Mouse (Mus musculus): ENCODE results near the gene Cfap69. TPM values are rescaled to one million over a fixed set of nuclear protein-coding genes. Genes with fewer than 3 reads are reported as not detected.
A peak's percentile ranks its signal among the peaks of the same experiment; 100 is the strongest.

Gene Cfap69
- polyA plus RNA-seq, 2 experiments from 2014 or later, result not detected

- ATAC-seq, result no peak
These were observed 15.0 kb downstream of the Cfap69 start for GRCm38 (mm10) chr5:5648817-5649569.

GRCm38 (mm10) chr5:5646173-5646572 is 17.9 kb downstream of the Cfap69 start:
- ATAC-seq, result no peak

GRCm38 (mm10) chr5:5638496-5638895 is 25.5 kb downstream of the Cfap69 start:
- no peak for ATAC-seq

DNA sequence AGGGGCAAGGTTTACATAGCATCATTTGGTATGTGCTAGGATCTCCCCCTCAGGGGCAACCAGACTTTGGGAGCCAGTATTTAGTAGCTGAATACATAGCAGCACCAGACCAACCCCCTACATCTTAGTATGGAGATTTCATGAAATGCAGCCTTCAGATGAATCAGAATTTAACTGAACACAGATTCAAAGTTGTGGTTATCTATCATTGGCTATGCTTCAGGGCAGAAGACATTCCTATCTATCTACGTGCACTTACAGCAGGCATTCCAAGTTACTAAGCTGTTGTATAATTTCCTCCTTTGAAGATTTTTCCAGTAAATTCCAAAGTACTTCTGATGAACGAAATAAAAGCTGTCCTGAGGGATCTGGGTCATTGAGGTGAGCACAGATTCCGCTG is 38.5 kb downstream of the Cfap69 start:
- ATAC-seq, result no peak

DNA sequence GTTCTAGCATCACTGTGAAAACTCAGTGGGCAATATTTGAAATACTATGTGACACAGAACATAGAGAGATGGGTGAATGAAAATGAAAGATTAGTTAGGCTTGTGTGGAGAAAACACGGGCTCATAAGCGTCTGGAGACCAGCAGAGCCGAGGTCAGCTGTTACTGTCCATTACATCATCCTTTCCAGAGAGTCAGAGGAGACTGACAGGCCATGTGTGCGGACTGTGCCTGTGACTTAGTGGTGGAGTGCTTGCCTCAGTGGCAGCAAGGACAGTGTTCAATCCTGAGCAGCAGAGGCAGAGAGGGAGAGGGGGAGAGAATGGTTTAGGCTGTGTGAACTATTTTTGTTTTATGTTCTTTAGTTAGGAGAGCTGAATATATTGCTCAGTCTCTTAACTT is 45.7 kb downstream of the Cfap69 start:
- ATAC-seq, result no peak

- ATAC-seq, result no peak
These were observed 53.5 kb downstream of the Cfap69 start for GRCm38 (mm10) chr5:5610540-5610939.

DNA sequence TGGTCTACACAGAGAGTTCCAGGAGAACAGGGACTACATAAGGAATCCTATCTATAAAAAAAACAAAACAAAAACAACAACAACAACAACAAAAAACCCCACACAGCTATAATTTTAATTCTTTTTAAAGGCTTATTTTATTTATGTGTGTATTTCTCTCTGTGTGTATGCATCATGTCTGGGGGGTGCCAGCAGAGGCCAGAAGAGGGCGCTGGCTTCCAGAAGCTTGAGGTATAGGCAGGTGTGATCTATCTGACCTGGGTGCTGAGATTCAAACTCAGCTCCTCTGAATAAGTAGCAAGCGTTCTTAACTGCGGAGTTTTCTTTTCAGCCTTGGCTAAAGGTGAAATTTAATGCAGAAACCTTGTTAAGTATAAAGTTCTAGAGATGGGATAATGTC is 76.4 kb downstream of the Cfap69 start:
- ATAC-seq, result no peak

- no peak for ATAC-seq
These were observed 90.2 kb downstream of the Cfap69 start, which contains the start of gene Gm8773 for GRCm38 (mm10) chr5:5573749-5574317. Gm8773 (plus strand) TSS chr5:5573799.

- ATAC-seq, result no peak
These were observed 101.6 kb downstream of the Cfap69 start for GRCm38 (mm10) chr5:5562435-5562834.

DNA sequence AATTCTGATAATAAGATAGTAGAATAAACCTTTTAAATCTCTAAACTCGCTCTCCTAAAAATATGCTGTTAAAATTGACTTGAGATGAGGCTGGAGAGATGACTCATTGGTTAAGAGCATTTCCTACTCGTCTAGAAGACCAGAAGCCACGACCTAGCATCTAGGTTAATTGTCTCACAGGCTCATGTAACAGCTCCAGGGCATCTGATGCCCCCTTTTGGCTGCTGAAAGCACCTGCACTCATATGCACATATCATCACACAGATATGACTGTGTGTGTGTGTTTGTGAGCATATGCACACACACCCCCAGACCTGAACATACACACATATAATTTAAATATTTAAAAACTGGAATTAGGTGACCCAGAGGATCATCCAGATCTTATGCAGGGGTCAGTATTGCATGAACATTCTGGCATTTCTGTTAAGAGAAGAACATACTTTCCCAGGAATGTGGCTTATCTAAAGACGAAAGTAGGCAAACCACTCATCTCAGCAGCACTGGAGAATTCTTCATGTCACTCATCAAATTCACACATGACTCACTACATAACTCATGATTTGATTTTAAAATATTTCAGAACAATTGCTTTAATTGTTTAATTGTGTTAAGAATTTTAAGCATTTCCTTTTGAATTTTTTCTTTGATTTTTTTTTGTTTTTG is 102.9 kb downstream of the Cfap69 start:
- no peak for ATAC-seq

DNA sequence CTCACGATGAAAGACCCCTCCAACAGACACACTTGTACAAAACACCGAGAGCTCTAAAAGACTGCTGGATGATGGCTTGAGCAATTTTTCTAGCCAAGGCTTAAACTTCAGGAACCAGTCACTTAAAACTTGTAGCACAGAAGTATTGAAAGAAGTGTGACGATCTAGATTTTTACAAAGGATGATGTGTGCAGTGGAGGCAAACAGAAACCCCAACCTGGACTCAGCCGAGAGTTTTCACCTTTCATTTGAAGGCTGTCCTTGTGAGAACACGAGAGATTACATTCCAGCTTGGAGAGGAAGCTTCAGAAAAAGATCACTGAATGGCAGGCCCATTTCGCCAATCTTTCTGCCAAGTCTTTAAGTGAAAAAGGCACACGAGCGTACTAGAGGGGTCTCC is 104.2 kb downstream of the Cfap69 start:
- no peak for ATAC-seq

- peak; percentile 94 for ATAC-seq
These were observed 104.8 kb downstream of the Cfap69 start, which contains the start of gene Gtpbp10 for GRCm38 (mm10) chr5:5559079-5559740. Gtpbp10 (minus strand) TSS chr5:5559538.

GRCm38 (mm10) chr5:5551110-5551509 is 112.9 kb downstream of the Cfap69 start:
- ATAC-seq, result no peak

GRCm38 (mm10) chr5:5540385-5540784 is 123.7 kb downstream of the Cfap69 start:
- no peak for ATAC-seq

DNA sequence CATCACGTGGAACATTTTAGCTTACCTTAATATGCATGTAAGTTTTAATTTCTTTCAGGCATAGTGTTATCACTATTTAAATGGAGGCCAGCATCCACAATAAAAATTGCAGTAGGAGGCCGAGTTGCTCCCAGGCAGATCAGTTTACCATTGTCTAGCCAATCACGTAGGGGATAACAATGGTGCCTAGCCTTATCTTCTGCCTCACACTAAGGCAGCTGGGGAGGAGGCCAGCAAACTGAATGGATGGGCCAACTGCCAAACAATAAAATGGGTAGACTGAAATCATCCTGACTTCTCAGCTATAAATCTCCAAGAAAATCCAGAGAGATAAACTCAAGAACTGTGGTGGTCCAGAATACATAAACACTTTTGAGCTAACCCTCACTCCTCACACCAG is 124.3 kb downstream of the Cfap69 start:
- no peak for ATAC-seq

GRCm38 (mm10) chr5:5536131-5536530 is 127.9 kb downstream of the Cfap69 start:
- no peak for ATAC-seq

DNA sequence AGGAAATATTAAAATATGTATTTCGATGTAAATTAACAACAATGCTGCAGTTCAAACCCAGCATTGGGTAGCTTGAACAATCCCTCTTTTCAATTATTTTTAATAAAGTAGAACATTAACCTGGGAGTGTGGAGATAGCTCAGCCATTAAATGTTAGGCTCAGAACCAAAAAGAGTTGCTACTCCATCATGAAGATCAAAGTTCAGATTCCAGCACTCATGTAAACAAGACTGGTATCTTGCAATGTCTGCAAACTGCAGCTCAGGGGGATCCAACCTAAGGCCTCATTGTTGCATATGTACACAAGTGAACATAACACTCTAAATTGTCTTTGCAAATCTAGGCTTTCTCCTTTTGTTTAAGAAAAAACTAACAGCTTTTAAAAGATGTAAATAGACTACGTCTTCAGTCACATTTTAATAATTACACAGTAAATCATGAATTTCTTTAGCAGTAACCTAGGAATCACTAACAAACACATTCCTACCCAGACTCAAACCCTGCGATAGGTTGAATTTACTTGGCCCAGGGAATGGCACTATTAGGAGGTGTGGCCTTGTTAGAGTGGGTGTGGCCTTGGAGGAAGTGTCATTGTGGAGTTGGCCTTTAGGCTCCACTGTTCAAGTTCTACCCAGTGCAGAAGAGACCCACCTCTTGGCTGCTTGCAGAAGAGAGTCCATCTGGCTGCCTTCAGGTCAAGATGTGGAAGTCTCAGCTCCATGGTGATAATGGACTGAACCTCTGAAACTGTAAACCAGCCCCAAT is 130.2 kb downstream of the Cfap69 start:
- ATAC-seq, result no peak

Other genes with a start within 250 kb of the Cfap69 start
- under 1 TPM in 1 of 2 experiments, not detected in 1; 0.60 TPM for gene Cdk14, start 243.9 kb downstream of the Cfap69 start, polyA plus RNA-seq (2017; shearing (Covaris generic))
- not detected for gene 1700015F17Rik, start 185.1 kb downstream of the Cfap69 start, polyA plus RNA-seq (2017; shearing (Covaris generic))
- 1 to 10 TPM; 2.3 to 3.7 TPM for gene Cldn12, start 149.3 kb downstream of the Cfap69 start, polyA plus RNA-seq (2017; shearing (Covaris generic))
- 10 to 100 TPM; 10.6 to 13.6 TPM for gene Gtpbp10, start 104.7 kb downstream of the Cfap69 start, polyA plus RNA-seq (2017; shearing (Covaris generic))
- not detected for gene Gm8773, start 90.4 kb downstream of the Cfap69 start, polyA plus RNA-seq (2017; shearing (Covaris generic))
- gene Steap2, start 30.3 kb upstream of the Cfap69 start, polyA plus RNA-seq (2017; shearing (Covaris generic)), result not detected
- gene Steap1, start 85.1 kb upstream of the Cfap69 start, polyA plus RNA-seq (2017; shearing (Covaris generic)), result not detected

Measured in CD4-positive, CD25-positive, alpha-beta regulatory T cell, adult 4 months (primary cell).